Mouse (Mus musculus) embryo, embryonic 10 days (tissue): ENCODE data around the gene Shroom2.

Experiments used
- DNase-seq: peaks from one replicate; pipeline ENCODE4 v3.0.0-alpha.2; 2015; ENCODE audit warnings: low spot score

Gene Shroom2

DNA sequence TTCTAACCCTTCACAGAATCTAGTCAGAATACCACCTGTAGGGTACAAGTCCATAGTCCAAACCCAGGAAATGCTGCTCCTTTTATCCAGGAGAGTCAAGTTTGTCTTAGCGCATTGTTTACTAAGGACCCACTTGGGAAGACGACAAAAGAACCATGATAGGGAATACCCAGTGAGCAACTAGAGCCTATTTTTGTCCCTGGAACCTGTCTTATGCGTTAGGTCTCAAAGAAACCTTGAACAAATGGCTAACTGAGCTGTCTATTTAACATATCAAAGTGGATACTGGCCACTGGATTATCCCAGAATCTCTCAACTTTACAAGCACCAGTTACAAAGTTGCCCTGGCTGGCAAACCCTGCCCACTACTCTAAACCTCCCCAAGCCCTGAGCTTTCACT lies 67.6 kb downstream of the Shroom2 start:
- no peak for DNase-seq

- peak; percentile 25 for DNase-seq
Measured at GRCm38 (mm10) chrX:152690788-152691291, 78.4 kb downstream of the Shroom2 start.

DNA sequence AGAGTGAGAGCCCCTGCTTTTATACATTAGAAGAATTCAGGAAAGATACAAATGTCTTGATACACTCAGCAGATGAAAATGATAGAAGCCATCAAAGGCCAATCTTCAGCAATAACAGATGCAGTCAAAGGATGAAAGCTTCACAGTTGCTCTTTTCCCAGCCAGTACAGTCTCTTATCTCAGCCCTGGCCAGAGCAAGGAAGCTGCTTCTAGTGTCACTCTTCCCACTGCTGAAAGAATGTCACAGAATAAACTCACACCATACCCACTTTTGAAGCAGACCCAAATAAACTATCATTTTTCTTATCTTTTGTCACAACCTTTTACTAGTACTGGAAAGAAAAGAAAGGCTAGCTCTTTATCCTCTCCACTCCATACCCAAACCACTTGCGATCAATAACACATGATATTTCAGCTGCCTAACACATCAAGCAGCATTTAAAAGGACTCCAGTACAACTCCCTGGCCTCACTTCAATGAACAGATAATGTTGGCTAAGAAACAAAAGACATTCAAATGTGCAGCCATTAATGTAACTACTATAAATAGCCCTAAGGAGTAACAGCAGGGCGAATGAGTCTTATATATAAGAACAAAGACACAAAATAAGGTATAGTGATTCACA lies 90.0 kb downstream of the Shroom2 start:
- no peak for DNase-seq

- DNase-seq: peak; percentile 18
Measured at GRCm38 (mm10) chrX:152676357-152676756, 92.9 kb downstream of the Shroom2 start.

- no peak for DNase-seq
Measured at GRCm38 (mm10) chrX:152673431-152673830, 95.8 kb downstream of the Shroom2 start.

DNA sequence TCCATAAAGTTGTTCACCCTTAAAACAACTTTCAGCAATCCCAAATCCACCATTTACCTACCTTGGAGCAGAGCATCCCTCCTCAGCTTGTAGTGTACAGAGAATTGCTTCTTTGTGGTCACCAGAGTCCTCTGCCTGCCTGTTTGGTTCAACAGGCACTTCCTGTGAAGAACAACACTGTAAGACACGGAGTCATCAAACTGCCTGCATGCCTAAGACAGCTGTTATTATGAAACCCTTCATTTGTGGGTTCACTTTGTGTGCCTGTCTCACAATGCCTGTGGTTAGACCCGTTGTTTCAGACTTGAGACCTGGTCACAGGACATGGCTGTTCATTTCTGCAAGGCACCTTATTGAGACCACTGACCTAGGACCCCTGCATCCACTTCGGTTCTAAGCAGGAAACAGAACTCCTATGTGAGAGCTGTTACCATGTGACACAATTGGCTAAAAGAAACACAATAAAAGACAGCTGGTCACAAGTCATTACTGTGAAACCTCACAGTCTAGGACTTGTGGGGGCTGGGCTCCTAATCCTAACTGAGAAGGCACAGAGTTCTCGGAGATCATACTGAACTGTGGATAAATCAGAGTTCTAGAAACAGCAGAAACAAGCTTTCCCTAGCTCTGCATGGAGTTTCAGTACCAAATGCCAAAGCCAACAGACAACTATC lies 111.8 kb downstream of the Shroom2 start:
- no peak for DNase-seq

- no peak for DNase-seq
Measured at GRCm38 (mm10) chrX:152656609-152656939, 112.7 kb downstream of the Shroom2 start.

GRCm38 (mm10) chrX:152655796-152656608 lies 113.3 kb downstream of the Shroom2 start:
- DNase-seq: no peak

- DNase-seq: no peak
Measured at GRCm38 (mm10) chrX:152652676-152653075, 116.6 kb downstream of the Shroom2 start.

DNA sequence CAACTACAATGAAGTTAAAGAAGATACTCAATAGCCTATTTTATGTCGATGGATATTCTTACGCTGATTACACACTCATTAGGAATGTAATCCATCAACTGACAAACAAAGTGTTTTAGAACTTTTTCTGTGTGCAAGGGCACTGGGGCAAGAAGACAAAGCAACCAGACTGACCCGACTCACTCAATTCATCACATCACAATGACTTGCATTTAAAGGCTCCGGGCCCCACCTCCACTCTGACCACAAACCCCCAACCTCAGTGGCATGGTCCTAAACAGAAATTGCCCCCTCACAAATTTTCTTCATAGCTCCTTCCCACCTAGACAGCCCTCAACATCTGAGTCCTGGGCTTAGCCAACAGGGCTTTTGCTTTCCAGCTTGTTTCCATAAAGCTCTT lies 124.4 kb downstream of the Shroom2 start:
- peak; percentile 29 for DNase-seq

GRCm38 (mm10) chrX:152643679-152644638 lies 125.3 kb downstream of the Shroom2 start:
- peak; percentile 23 for DNase-seq

GRCm38 (mm10) chrX:152643201-152643600 lies 126.1 kb downstream of the Shroom2 start:
- no peak for DNase-seq

DNA sequence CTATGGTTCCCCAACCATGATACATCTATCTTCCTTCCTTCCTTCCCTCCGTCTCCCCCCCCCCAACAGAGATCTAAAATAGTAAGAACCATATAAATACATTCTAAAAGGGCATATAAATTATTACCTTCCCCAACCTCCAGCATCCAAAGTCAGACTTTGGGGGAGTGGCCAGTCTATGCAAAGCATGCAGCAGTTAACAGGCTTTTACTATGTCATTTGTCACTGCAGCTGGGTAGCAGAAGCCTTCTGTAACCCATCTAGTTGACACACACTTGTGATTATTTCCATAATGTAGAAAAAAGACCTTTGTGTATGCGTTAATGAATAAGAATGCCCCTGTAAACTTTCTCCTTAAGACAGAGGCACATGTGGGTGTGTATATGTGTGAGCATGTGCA lies 126.6 kb downstream of the Shroom2 start:
- no peak for DNase-seq

- no peak for DNase-seq
Measured at GRCm38 (mm10) chrX:152635397-152635796, 133.9 kb downstream of the Shroom2 start.

- no peak for DNase-seq
Measured at GRCm38 (mm10) chrX:152621407-152621806, 147.9 kb downstream of the Shroom2 start.

GRCm38 (mm10) chrX:152620917-152621316 lies 148.3 kb downstream of the Shroom2 start:
- no peak for DNase-seq

DNA sequence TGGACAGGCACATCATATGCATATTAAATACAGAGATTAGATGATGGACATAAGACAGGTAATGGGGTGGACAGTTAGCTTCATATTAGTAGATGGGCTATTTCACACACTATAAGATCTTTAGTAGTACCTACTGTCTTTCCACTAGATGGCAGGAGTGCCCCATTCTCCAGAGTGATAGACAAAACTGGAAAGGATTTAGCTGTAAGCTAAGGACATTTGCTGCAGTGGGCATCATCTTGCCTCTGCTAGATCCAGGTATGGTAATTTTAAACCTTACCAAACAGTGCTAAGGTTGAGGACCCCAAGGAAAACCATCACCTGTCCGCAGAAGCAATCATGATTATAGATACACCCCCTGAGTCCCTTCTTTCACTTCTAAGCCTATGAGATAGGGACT lies 150.8 kb downstream of the Shroom2 start:
- peak; percentile 52 for DNase-seq

- no peak for DNase-seq
Measured at GRCm38 (mm10) chrX:152563034-152563433, 206.2 kb downstream of the Shroom2 start, which contains the start of gene Cldn34a. Gene Cldn34a (plus strand): TSS chrX:152563334.
